Mouse (Mus musculus) small intestine, adult 2 months (tissue): ENCODE results near the gene Uri1.

Experiments
- CTCF ChIP-seq: fragments of 200-500 bp; IDR thresholded peaks from 2 replicates; pipeline ENCODE4 v1.5.1; 2012; ENCODE audit warnings: low read depth, mild to moderate bottlenecking, control low read depth, inconsistent platforms, low read length, moderate library complexity, mixed read lengths; ENCODE audit not compliant: insufficient replicate concordance, insufficient read length; ENCODE audit errors: extremely low read depth
- POLR2A ChIP-seq: fragments of 200-500 bp; IDR thresholded peaks from 2 replicates; pipeline ENCODE4 v1.6.1; 2012; ENCODE audit warnings: low read depth, mild to moderate bottlenecking, control low read depth, inconsistent platforms, low read length, moderate library complexity

DNA sequence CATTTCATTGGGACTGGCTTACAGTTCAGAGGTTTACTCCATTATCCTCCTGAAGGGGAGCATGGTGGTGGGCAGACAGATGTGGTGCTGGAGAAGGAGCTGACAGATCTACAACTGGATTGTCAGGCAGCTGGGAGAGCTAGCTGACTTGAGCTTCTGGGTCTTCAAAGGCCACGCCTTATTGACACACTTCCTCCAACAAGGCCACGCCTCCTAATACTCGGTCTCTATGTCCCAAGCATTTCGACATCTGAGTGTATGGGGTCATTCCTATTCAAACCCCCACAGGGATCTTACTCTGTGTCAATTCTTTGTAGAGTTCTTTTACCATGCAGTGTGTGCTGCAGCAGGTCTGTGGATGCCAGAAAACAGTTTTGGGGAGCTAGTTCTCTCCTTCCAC, 41.1 kb upstream of the Uri1 start:
- TF ChIP-seq CTCF (no peak), POLR2A (no peak)
